Mouse (Mus musculus) lung, embryonic 16.5 days (tissue): Measurements from ENCODE around the gene Gucy1a1. TPM values are rescaled to one million over a fixed set of nuclear protein-coding genes. Genes with fewer than 3 reads are reported as not detected.

Source experiments
- ATAC-seq: fragments of 200-750 bp; cut with Nextera tagmentation; 2 replicates; pipeline ENCODE4 v1.8.0; 2017; ENCODE audit warnings: low read depth, mild to moderate bottlenecking, moderate library complexity
- H3K27ac ChIP-seq: fragments of 300-500 bp; sonication (generic); 2 replicates; pipeline ENCODE4 v1.5.1; 2014; ENCODE audit warnings: mild to moderate bottlenecking, control low read depth, low read length
- H3K27me3 ChIP-seq: fragments of 300-500 bp; sonication (generic); 2 replicates; pipeline ENCODE4 v1.6.1; 2014; ENCODE audit warnings: low read depth, low read length, mixed read lengths; ENCODE audit not compliant: control insufficient read depth, insufficient read depth
- H3K36me3 ChIP-seq: fragments of 300-500 bp; sonication (generic); 2 replicates; pipeline ENCODE4 v1.6.1; 2014; ENCODE audit warnings: low read length; ENCODE audit not compliant: control insufficient read depth, insufficient read depth
- H3K4me1 ChIP-seq: fragments of 300-500 bp; sonication (generic); replicated peaks from 2 replicates; pipeline ENCODE4 v1.6.1; 2014; ENCODE audit warnings: low read length, mixed read lengths; ENCODE audit not compliant: control insufficient read depth, insufficient read depth
- H3K4me2 ChIP-seq: fragments of 300-500 bp; sonication (generic); 2 replicates; pipeline ENCODE4 v1.6.1; 2014; ENCODE audit warnings: low read depth, low read length, control low read depth
- H3K4me3 ChIP-seq: fragments of 300-500 bp; sonication (generic); 2 replicates; pipeline ENCODE4 v1.5.1; 2014; ENCODE audit warnings: mild to moderate bottlenecking, low read length, control low read depth
- H3K9ac ChIP-seq: fragments of 300-500 bp; sonication (generic); 2 replicates; pipeline ENCODE4 v1.6.1; 2014; ENCODE audit warnings: low read length, control low read depth
- H3K9me3 ChIP-seq: fragments of 300-500 bp; sonication (generic); 2 replicates; pipeline ENCODE4 v1.6.1; 2016; ENCODE audit warnings: low read length; ENCODE audit not compliant: control insufficient read depth
- WGBS: fragments of 180-500 bp; shearing (Covaris S2); extraction: QIAGEN DNeasy Blood & Tissue Kit; methylation state at CpG from one replicate; pipeline ENCODE4 v1.1.7; 2014; 5-methylcytosine and 5-hydroxymethylcytosine counted together
- microRNA-seq: library from miRNA; unstranded; fragments of <30 nt; microRNA quantifications from one replicate; pipeline ENCODE4, GENCODE M21; 2016
- polyA plus RNA-seq: library from polyadenylated mRNA; unstranded; fragments of >200 nt; fragmentation: Nextera tagmentation; extraction: Ambion mirVana; gene quantifications from 2 replicates; pipeline ENCODE4 v1.2.1, GENCODE M21; 2015

Gene Gucy1a1
- polyA plus RNA-seq, 1 experiment from 2014 or later: 110 TPM

DNA sequence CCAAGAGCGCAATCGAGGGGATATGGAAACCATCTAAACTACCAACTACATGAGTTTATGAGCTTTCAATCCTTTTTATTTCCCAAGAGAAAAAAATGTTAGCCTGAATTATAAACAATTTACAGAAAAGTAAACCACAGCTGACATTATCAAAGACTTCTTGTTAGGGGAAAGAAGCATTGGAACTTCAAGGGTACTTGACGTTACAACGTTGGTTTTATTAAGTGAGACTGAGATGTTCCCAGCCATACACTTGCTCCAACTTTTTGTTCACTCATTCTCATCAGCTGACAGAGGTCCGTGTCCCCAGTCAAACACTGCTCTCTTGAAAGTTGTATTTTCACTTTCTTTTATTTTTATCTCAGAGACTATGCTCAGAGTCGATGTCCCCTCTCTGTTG lies 101.9 kb downstream of the Gucy1a1 start:
- Histone ChIP-seq H3K36me3 (peaks cover 4% of the 10 kb centered on the region), H3K9me3 (no peaks in the 10 kb centered on the region), H3K4me2 (no peak overlapping the region), H3K27me3 (no peaks in the 10 kb centered on the region), H3K27ac (peak overlapping the region; percentile 88), H3K9ac (no peak overlapping the region), H3K4me3 (no peak overlapping the region), H3K4me1 (peaks cover 26% of the 10 kb centered on the region)
- 27% methylated on average over 6 of the region's 6 CpGs for WGBS
- peak; percentile 87 for ATAC-seq

Small RNAs within 50 kb of the gene (microRNA-seq; reads per million reads assigned to microRNA genes)
- 0.99 reads per million for gene Mir7010

Other genes with a start within 250 kb of the Gucy1a1 start
- 32.6 and 34.3 TPM in 2 replicates for gene Ctso, start 213.2 kb downstream of the Gucy1a1 start, polyA plus RNA-seq
- gene Tdo2, start 169.6 kb downstream of the Gucy1a1 start, polyA plus RNA-seq: 1.9 and 2.6 TPM in 2 replicates
- gene Asic5, start 163.5 kb downstream of the Gucy1a1 start, polyA plus RNA-seq: not detected in 2 replicates
- gene Gucy1b1, start 71.1 kb downstream of the Gucy1a1 start, polyA plus RNA-seq: 83.5 and 88.9 TPM in 2 replicates
- gene Map9, start 212.3 kb upstream of the Gucy1a1 start, polyA plus RNA-seq: 9.6 and 11.1 TPM in 2 replicates